Mouse (Mus musculus) megakaryocyte, embryonic 14.5 days (primary cell): ENCODE data around the gene Herpud1.

Experiments
- FLI1 ChIP-seq: IDR thresholded peaks from 2 replicates; pipeline ENCODE4 v1.6.1; 2012; ENCODE audit warnings: low read length, inconsistent platforms, mixed read lengths
- GATA1 ChIP-seq: IDR thresholded peaks from 3 replicates; pipeline ENCODE4 v1.6.1; 2012; ENCODE audit warnings: mixed read lengths, low read length, inconsistent platforms, borderline replicate concordance

DNA sequence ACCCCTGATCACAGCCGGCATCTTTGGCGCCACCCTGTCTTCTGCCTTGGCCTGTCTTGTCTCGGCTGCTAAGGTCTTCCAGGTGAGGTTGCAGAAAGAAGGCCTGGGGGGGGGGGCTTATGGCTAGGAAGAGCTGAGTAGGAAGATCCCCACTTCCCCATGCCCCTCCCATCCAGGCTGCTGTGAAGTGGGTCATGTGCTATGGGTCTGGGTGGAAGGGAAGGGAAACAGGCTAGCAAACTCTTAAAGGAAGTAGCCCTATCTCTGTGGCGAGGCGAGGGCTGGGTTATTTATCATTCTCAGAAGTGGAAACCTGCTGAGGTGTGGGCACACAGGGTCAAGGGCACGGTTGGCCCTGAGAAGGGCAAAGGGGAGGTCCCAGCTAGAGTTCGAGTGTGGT lies 45.4 kb upstream of the Herpud1 start:
- no peak for TF ChIP-seq GATA1
- no peak for TF ChIP-seq FLI1
